Mouse (Mus musculus) lung, adult 18-20 months (tissue): ENCODE data around the gene Dhx32.
"Not testable (repeated sequence)": the region's sequence is repeated elsewhere in the genome, so short reads cannot be mapped to it uniquely, and the experiment has no call there.

Experiments
- DNase-seq, 2 experiments: peaks; one replicate each; pipeline ENCODE4 v3.0.0; 2022; ENCODE audit warnings: mixed read lengths in 2 of 2

Gene Dhx32

GRCm38 (mm10) chr7:133725571-133725970, 57.0 kb downstream of the Dhx32 start:
- DNase-seq = peak in 1 of 2 experiments; percentile 24

DNA sequence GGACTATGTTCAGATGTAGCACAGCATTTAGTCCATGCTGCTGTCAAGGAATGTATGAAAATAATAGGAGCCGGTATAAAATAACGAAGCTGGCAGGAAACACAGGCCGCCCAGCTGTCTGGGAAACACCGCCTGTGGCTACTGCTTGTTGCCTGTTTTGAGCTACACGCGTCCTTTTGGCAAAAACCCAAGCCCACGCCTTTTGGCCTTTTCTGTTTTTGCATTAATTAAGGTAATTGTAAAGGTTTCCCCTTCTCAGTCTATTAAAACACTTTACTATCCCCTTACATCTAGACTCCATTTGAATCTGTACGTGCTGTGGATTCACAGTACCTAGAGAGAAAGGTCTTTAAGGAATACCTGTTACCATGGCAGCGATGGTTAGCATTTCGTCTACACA, 57.7 kb downstream of the Dhx32 start:
- DNase-seq = no peak

DNA sequence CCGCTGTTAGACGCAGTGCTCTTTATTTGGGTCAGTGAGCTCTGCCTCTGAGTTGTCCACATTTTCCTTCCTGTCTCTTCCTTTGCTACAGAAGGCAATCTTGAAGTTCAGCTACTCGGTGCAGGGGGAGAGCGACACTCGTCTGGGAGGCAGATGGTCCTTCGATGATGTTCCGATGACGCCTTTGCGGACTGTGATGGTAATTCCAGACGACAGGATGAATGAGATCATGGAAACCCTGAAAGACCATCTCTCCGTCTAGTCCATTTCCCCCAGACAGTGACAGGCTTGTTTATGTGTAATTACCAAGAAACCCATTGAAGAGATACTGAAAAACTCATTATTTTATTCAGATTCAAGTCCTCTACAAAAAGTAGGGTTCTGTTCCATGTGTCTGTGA, 61.9 kb downstream of the Dhx32 start:
- DNase-seq = no peak

- no peak for DNase-seq
These were observed 63.9 kb downstream of the Dhx32 start for GRCm38 (mm10) chr7:133718580-133718979.

DNA sequence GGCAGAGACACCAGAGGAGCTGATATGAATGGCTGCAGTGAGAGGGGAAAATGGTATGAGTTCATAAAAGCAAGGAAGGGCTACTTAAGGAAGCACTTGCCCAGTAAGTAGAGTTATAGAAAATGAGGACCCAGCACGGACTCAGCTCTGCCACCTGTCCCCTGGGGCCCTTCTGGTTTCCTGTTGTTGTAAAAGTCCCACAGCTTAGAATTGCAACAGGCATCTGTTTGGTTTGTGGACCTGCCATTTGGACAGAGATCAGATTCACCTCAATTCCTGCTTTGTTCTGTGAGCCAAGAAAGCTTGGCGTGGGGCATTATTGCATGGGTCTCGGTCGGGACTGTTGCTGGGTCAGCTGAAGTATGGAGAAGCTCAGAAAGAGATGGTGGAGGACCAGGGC, 67.1 kb downstream of the Dhx32 start:
- DNase-seq = no peak

DNA sequence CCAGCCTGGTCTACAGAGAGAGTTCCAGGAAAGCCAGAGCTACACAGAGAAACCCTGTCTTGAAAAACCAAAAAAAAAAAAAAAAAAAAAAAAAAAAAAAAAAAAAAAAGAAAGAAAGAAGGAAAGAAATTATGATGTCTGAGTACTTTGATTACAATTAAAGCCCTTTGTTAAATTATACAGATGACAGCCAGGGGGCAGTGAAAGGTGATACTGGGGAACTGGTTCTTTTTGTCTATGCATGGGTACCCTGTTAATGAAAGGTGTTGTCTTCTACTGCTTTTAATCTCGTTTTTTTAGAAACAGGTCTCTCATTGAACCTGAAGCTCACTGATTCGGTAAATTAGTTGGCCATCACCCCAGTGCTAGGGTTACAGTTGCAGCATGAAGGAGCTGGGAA, 75.2 kb downstream of the Dhx32 start:
- no peak for DNase-seq

DNA sequence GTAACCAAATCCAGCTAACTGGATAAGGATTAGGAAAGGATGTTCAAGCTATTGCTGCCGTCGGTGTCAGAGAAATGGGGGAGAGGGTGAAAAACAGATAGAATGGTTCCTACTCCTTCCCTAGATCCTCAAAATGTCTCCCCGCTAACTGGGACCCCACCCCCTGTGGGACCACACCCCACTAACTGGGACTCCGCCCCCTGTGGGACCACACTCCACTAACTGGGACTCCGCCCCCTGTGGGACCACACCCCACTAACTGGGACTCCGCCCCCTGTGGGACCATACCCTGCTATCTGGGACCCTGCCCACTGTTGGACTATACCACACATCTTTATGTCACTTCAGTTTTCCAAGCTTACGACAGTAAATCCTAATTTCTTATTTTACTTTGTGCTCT, 78.6 kb downstream of the Dhx32 start:
- DNase-seq = no peak

GRCm38 (mm10) chr7:133702333-133702732, 80.2 kb downstream of the Dhx32 start:
- DNase-seq = no peak

DNA sequence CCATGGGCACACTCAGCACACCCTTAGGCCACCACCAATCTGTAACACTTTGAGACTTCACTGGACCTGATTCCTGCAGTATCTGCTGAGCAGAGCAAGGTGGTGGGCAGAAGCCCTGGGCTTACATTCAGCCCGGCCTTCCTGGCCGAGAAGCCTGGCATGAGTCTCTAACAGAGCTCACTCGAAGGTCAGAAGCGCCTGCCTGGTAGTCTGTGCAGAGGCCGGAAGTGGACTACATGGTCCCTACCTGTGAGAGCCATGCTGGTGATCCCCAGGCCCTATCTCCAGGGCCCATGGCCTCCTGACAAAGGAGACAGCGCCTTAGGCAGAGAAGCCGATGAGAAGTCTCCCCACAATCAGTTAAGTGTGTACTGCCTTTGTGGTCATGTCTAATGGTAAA, 81.2 kb downstream of the Dhx32 start:
- no peak for DNase-seq

- DNase-seq = no peak
These were observed 82.6 kb downstream of the Dhx32 start for GRCm38 (mm10) chr7:133699885-133700284.

DNA sequence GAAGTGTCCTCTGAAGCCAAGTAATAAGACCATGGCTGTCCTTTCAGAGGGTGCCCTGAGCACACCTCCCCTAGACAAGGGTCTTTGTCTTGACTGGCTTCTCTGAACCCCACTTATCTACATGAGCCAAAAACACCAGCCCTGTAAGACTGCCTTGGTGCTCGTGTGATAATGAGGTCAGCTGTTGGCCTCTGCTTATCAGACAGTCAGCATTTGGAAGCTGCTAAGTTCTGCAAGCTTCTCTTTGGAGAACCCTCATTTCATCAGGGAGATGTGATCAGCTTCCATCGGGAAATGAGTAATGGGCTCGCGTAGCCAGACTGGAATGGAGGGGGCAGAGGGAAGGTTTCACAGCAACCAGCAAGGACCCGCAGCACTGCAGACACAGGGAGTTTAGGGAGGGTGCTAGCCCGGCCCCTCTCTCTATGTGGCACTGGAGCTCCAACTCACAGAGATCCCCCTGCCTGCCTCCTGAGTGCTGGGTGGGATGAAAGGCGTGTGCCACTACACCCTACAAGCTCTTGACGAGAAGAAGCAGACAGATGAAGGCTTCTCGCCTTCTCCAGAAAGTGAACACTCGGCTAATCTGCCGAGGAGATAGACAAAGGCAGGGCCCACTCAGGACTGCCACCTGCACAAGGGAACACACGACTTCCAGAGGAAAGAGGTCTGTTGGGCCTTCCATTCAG, 84.4 kb downstream of the Dhx32 start:
- no peak for DNase-seq

DNA sequence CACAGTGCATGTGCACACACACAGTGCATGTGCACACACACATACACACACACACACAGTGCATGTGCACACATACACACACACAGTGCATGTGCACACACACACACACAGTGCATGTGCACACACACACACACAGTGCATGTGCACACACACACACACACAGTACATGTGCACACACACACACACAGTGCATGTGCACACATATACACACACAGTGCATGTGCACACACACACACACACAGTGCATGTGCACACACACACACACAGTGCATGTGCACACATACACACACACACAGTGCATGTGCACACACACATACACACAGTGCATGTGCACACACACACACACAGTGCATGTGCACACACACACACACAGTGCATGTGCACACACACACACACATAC, 96.9 kb downstream of the Dhx32 start:
- DNase-seq = not testable (repeated sequence)

DNA sequence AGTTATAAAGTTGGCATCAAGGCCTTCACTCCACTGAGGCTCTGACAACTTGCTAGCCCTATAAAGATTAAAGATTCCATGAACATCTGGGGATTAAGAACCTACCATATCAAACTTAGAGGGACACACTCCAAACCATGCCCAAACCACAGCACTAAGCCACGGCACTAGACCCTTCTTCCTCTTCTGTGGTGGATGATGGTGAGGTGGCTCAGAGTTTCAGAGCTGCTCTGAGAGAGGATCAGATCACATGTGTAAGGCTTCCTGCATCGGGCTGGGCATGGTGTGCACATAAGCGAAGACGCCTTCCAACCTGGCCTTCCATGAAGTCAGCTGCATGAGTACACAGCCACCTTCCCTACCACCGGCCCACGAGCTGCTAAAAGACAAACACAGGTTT, 97.8 kb downstream of the Dhx32 start:
- DNase-seq = no peak

GRCm38 (mm10) chr7:133684110-133684509, 98.4 kb downstream of the Dhx32 start:
- DNase-seq = no peak

GRCm38 (mm10) chr7:133683626-133684025, 98.9 kb downstream of the Dhx32 start:
- no peak for DNase-seq

GRCm38 (mm10) chr7:133679961-133680360, 102.6 kb downstream of the Dhx32 start, which contains the start of gene Mmp21:
Gene Mmp21, minus strand, starts transcription at chr7:133680061.
- no peak for DNase-seq

DNA sequence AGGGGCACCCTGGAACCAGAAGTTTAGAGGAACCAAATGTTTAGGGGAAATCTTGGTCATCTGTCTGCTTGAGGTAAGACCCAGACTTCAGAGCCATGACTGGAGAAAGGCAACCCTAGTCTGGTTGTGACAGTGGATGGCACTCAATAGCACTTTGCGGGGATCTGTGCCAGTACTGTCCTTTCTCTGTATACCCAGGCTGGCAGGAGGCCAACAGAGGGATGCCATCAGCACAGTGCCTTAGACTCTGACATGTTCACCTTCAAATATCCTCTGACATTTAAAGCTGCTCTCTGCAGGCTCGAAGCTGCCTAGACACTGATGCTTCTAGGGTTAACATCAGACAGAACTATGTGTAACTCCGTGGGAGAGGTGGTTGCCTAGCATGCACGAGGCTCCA, 103.1 kb downstream of the Dhx32 start:
- no peak for DNase-seq

DNA sequence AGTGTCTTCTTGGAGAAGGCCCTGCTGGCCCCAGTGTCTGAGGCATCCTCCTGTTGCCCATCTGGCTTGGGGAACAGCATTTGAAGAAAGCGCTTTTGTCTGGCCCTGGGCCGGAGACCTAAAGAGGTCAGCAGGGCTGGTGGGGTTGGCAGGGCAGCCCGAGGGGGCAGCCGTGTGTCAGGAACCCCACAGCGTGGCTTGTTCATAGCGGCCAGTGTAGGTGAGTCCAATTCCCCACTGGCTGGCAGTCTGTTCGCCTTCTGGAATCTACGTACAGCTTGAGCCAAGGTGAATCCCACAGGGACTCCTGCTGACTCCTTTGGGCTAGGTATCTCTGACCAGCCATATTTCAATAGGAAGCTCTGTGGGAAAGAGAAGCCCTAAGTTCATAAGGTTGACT, 103.8 kb downstream of the Dhx32 start:
- DNase-seq = no peak

DNA sequence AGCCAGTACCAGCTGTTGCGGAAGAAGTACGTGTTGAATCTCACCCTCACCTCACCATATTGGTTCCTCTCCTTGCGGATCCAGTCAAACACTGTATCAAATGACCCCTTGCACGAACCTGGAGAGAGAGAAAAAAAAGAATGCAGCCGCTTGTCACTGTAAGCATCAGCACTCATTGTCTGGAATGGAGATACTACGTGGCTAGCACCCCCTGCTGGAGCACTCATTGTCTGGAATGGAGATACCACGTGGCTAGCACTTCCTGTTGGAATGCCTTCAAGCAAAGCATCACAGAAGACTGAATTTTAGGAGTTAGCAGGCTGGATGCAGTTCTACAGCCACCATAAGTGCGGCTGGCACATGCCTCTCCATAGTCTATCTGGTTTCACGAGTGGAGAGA, 106.5 kb downstream of the Dhx32 start:
- no peak for DNase-seq
